Mouse (Mus musculus) hematopoietic stem cell, adult 5-6 weeks (primary cell): ENCODE data around the gene Eme2. TPM values are rescaled to one million over a fixed set of nuclear protein-coding genes. Genes with fewer than 3 reads are reported as not detected.
"Not testable (repeated sequence)": the region's sequence is repeated elsewhere in the genome, so short reads cannot be mapped to it uniquely, and the experiment has no call there.

Experiments used
- ATAC-seq, 2 experiments: fragments of 125-278 bp in 1 of 2; replicated peaks in 1 of 2; 2 replicates each; pipeline ENCODE4 v1.8.0; 2016 to 2017; ENCODE audit warnings: inconsistent platforms in 2 of 2, mild to moderate bottlenecking in 2 of 2, moderate number of reproducible peaks in 2 of 2, low read depth in 1 of 2, moderate TSS enrichment in 1 of 2; ENCODE audit not compliant: low FRiP score in 2 of 2, poor library complexity in 2 of 2, severe bottlenecking in 2 of 2, insufficient read depth in 1 of 2, low TSS enrichment in 1 of 2
- total RNA-seq: library from RNA; stranded (forward); fragments of 172-1452, 232-1000 nt; gene quantifications from 2 replicates; pipeline ENCODE4 v1.2.3, GENCODE M21; 2017

The Eme2 gene
- 13.7 and 27.3 TPM in 2 replicates for total RNA-seq

DNA sequence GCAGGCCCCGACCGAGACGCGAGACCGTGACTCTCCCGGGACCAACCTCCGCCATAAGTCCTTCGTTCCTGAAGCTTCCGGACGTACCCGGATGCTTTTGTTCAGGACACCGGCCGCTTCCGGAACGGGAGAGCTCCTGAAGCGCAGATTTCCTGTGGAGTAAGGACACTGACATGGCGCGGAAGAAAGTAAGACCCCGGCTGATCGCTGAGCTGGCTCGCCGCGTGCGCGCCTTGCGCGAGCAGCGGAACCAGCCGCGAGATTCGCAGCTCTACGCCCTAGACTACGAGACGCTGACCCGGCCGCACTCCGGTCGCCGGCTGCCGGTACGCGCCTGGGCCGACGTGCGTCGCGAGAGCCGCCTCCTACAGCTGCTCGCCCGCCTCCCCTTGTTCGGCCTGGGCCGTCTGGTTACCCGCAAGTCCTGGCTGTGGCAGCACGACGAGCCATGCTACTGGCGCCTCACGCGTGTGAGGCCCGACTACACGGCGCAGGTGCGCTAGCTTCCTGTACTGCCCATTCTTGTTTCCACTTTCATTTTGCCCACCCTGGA, at the start of gene Eme2, which contains the start of gene Mrps34:
Gene Eme2 (minus strand): TSS at position 93 of the 553 bp plus-strand sequence.
Gene Mrps34 (plus strand): TSS at position 122 of the 553 bp plus-strand sequence.
- peak; percentile 25 to 44; a peak in 3 of 4 replicates for ATAC-seq

DNA sequence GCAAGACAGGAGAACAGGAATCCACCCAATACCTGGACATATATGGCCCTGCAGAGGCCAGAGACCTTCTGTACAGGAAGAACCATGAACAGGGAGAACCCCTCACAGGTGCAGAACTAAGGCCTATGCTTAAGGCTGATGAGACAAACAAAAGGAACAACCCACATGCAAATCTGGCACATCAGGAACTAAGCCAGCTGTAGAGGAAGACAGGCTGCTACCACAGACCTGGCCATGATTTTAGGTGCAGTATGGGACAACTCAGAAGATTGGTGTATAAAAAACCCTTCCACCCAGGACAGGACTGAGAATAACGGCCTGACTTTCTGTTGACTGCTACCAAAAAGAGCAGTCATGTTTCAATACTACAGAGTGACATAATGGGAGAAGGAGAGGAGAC, 48.7 kb upstream of the Eme2 start:
- not testable (repeated sequence) for ATAC-seq

DNA sequence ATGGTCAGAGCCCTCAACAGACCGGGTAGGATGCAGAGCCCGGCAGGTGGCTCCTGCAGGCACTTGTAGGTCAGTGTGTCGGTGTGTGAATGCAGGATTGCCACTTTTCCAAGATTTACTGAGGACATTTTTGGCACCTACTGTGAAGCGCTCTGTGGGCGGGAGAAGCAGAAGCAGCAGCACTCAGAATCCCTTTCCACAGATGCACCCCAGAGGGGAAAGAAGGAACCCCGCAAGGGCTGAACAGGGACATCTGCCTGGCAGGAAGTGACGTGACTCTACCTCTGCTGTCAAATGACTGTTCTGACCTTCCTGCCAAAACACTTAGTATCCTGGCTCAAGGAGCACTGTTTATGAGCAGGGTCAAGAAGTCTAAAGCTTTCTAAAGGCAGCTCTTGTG, 48.1 kb upstream of the Eme2 start:
- no peak for ATAC-seq

DNA sequence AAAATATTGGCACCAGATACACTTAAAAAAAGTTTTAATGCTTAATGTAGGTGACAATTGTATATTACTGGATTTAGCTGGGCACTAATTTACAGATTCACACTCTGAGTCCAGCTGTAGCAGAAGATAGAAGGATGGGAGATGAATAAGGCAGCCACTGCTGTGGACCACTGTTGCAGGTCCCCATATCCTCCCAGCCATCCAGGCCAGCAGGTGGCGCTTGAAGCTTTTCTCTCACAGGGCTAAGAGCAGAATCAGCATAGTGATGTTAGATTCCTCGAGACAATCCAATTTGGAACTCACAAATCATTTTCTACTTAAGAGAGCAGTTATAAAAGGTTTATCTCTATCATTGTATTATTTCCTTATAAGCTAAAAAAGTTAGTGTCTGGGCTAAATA, 47.6 kb upstream of the Eme2 start:
- peak; percentile 65 to 68 for ATAC-seq

DNA sequence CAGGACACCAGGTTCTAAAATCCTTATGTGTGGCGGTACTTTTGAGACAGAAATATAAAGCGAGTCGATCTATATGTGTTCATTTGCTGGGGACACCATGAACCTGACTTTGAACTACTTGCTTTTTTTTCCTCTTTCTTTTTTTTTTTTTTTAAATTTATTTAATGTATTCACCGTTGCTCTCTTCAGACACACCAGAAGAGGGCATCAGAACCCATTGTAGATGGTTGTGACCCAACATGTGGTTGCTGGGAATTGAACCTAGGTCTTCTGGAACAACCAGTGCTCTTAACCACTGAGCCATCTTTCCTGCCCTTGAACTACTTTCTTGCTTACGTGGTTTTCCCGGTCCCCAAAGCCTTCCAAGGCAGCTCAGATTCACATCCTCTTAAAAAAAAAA, 42.4 kb upstream of the Eme2 start:
- ATAC-seq, result no peak

DNA sequence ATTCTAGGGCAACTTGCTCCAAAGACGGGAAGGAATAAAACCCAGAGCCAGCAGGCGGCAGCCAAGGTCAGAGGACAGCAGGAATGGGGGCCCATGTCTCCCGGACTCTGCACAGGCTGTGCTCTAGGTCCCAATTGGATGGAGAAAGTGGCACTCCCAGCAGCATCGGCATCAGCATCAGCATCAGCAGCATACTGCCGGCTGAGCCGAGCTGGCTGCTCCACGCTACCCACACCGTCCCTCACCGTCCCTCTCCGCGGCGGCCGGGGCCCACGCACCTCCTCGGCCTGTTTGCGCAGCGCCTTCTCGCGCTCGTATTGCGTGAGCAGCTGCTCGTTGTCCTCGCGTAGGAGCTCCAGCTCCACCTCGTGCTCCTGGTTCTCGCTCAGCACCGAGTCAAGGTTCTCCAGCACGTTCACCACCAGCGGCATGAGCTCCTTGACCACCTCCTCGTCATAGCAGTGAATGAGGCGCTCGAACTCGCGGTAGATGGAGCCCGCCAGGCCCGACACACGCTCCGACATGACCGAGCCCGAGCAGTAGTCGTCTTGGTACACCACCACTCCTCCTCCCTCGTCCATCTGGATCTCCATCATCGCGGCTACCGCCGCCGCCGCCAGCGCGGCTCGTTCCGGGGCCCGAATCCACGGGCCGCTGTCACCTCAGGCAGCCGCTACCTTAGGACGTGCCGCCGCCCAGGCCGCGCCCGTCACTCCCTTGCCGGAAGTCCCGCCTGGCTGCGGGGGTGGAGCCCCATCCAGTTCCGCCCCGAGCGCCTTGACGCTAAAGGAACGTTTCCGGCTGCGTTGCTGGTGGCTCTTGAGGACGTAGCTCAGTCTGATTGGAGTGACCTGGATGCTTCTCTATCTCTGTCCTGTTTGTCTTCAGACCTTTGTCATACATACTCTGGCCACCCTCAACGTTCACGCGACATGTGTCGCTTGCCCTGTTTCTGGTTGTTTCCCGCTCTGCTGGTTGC, 41.7 kb upstream of the Eme2 start, which contains the start of gene Mapk8ip3:
Gene Mapk8ip3 (minus strand): TSS at position 719 of the 979 bp plus-strand sequence.
- ATAC-seq, result peak; percentile 91 to 96

DNA sequence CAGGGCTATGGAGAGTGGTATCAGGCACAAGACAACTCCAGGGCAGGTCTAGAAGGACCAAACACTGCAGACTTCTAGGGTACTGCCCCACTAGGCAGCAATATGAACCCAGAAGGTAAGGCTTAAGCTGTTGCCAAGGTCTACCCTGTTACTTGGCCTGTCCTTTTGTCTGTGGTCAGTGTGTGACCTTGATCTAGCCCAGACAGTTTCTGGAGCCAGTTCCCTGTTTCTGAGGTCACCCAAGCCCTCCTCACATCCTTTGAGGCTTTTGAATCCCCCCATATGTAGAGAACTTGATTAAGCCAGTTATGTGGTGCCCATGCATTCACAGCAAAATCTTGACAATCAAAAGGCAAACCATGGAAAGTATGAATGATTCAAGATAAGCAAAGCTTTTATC, 40.8 kb upstream of the Eme2 start:
- ATAC-seq, result no peak

DNA sequence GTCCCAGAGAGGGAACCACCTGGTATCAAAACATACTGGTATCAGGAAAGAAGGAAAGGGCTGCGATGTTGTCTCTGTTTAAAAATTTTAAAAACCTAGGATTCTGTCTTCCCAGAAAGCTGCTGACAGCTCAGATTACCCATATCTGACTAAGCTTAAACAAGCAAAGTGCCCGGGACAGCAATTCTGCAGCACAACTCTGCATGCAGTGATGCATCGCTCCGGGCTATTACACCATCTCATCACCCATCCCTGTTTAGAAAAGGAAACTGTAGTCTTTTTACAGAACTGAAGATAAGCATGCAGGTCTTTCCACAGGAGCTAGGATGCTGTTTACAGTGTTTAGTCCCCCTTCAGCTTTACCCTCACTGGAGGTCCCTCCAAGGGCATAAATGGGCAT, 40.0 kb upstream of the Eme2 start:
- no peak for ATAC-seq

DNA sequence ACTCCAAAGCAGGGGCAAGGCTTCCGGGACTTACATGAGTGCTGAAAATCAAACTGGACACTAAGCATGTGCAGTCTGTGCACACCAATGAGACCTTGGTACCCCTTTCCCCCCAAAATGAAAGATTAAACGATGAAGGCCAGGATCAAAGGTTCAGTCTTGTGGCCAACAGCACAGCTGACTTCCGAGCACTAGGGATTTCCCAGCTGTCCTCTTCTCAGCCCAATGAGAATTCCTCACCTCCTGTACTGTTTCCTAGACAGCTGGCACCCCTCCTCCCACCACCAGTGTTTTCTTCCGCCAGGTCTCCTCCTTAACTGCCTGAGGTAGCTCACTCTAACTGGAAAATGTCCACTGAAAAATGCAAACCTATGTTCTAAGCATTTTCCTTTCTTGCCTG, 38.3 kb upstream of the Eme2 start:
- ATAC-seq, result no peak

DNA sequence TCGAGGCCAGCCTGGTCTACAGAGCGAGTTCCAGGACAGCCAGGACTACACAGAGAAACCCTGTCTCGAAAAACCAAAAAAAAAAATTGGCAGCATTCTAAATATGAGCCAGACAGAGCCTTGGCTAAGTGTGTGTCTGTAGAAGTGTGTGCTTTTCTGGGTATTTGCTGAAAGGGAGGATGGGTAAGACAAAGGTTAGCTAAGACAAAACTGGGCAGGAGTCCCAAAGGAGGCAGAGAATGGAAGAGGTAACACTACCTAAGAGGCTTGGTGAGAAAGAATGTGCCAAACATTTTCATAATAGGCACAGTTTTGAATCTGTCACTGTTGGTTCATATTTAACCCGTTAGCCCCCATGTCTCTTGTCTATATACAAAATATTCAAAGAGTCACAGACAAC, 37.5 kb upstream of the Eme2 start:
- ATAC-seq, result no peak

DNA sequence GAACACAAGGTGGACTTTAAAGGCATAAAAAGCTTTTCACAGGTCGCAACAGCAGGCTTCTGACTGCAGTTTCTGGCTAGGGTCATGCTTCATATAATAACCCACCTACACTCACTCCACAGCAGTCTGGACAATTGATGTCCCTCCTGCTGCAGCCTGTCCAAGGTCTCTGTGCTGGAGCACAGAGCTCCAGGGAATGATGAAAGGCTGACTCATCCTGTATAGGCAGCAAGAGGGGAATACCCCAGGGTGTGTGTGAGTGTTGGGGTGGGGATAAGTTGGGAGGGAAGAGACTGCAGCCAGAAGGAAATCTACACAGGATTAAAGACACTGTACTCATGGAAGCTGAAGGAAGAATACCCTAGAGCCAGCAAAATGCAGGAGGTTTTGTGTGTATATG, 34.6 kb upstream of the Eme2 start:
- no peak for ATAC-seq

DNA sequence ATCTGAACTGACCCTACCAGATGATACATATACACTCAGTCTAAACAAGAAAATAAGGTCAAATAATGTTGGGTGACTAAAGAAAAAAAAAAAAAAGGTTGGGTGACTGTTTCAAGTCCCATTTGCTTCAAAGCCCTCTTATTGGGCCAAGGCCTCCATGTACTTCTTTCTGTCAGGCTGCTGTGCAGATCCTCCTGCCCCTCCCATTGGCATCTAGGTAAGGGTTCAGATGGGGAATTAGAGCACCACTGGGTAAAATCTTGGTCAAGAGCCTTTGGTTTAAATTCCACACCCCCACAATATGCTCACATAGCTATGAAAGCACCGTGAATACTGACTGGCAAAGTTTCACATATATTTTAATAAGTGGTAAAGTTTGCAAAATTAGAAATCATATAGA, 28.4 kb upstream of the Eme2 start:
- no peak for ATAC-seq

DNA sequence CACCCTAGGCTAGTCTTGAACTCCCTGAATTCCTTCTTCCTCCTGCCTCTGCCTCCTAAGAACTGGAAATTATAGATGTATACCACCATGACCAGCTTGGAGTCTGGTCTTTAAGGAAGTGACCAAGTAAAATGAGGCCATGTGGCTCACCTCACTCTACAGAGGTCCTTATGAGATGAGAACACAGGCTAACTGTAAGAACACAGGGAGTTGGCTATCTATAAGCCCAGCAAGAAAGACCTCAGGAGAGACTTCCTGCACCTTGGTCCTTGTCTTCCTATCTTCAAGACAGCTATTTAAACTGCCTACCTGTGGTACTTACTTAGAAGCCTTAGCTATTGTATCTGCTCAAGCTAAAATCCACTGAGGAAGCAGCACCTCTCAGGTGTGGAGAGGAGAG, 19.1 kb upstream of the Eme2 start:
- no peak for ATAC-seq

DNA sequence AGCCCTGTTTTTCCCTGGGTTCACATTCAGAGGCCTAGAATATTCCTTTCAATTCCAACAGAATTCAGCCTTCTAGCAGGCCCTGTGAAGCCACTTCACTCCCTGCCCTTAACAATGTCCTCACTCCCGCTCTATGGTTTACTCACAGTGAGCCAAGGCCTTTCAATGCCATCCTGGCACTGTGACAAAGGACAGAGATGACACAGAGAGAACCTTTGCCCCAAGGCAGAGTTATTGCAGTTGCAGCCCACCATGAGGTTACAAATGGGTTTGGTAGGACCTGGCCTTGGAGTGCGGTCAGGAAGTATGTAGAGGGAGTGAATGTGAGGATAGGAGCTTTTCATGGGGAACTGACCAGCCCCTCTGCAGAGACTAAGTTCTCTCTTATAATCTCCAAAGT, 12.7 kb upstream of the Eme2 start:
- no peak for ATAC-seq

DNA sequence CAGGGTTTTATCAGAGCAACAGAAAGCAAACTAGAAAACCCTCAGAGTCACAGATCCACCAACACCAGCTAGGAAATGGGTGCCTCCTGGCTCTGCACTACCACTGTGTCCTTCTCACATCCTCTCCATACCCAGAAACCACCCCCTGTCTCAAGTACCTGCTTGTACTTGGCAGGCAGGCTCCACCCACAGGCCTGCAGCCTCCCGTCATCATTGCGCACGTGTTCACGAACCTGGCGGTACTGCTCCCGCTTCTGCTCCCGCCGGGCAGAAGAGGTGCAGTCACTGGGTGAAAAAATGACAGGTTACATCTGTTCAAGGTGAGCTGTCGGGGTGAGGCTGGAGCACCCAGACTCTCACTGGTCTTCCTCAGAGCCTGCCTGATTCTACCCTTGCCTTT, 8.9 kb upstream of the Eme2 start:
- ATAC-seq, result no peak

DNA sequence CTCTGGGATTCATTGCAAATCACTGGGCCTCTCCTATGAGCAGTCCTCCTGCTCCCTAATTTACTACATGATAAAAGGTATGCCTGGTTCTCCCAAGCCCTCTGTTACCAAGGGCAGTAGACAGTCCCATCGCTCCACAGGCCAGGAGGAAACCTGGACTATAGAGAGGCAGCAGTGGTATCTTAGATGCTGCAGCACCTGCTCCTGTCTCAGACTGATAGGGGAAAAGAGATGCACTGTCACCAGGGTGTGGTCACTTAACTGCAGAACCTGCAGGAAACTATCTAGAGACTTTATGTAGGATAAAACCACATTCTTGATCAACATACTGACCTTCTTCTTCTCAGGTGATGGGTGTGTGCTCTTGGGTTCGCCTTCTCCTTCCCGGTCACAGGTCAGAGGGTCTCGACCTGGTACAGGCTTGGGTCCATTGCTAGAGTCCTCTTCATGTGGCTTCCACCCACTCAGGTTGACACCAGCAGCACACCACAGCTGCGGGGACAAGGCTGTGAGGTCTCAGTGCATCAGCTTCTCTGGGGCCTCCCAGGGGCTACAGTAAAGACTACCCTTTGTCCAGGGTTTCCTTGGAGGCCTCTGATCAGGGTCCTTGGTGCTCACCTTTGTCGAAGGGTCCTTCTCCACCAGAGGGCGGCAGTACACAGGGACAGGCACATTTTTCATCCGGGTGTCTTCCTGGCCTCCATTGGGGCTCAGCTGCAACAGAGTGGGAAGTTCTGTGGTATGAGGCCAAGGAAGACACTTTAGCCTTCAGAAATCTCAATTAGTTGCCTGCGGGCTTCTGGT, 8.0 kb upstream of the Eme2 start:
- peak; percentile 18 to 44; a peak in 1 of 4 replicates for ATAC-seq

DNA sequence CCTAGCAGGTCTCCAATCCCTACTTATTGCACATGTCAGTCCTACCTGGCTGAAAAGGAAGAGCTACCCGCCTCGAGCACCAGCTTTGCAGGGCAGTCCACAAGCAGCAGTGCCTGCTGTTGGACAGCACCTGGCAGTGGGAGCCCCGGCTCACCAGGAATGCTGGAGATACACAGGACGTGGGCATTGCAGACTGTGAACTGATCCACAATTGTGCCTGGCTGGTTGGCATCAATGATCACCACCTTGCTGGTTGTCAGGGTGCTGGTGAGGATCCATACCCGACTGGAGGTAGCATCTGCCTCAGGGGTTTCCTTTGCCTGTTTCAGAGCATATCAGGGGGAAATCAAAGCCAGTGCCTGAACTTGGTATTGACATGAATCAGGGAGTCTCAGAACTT, 7.2 kb upstream of the Eme2 start:
- no peak for ATAC-seq

DNA sequence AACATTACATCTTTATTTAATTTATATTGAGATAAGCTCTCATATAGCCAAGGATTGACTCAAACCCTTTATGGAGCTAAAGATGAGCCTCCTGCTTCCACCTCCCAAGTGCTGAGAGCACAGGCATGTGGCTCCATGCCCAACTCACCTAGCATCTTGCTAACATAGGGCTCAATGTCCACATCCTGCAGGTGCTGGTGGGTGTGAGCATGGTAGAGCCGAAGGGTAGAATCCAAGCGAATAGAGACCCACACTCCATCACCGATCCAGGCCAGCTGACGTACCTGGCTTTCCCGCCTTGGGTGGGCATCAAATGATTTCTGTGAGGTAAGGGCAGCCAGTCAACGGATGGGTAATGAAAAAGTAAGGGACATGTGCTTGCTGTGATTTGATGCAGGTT, 5.1 kb upstream of the Eme2 start:
- ATAC-seq, result no peak
